Comparison of ENCODE assay signal across 1 mouse cellular context in the genomic region with DNA sequence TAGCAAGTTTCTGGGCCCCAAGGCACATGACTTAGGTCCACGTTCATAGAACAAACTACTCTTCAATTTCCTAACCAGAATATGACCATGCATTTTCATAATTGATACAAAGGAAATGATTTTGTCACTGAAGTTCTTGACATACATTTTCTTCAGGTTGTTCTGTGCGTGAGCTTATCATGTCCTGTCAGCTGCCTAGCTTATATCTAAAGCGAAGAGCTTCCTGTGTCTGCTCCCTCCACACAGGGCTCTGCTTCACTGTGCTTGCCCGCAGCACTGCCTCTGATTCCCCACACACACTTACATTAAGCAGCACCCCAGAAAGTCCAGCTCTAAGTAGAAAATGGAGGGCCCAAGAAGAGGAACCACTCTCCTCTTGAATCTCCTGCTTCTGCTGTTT.
TF ChIP-seq lines count a peak whose summit lies in the region.

No protein-coding gene starts in this region.

TF ChIP-seq in MEL, 35 proteins besides CTCF, POLR2A, EP300 and RAD21 (continued from another document):
- TF ChIP-seq ZMIZ1 (IDR thresholded peaks at IDR 0.05; ENCODE audit: low read depth, low read length): no peak
- no peak for TF ChIP-seq KAT2A (conservative IDR thresholded peaks at IDR 0.05; ENCODE audit: low read depth, low read length)
- no peak for TF ChIP-seq ELF1 (IDR thresholded peaks at IDR 0.05; ENCODE audit: low read depth, low read length)
